Mouse (Mus musculus): Measurements from ENCODE around the gene Ssbp1. TPM values are rescaled to one million over a fixed set of nuclear protein-coding genes. Genes with fewer than 3 reads are reported as not detected.

Gene Ssbp1
- 55.2 and 61.3 TPM in 2 replicates for polyA plus RNA-seq (2012; rRNA removed)

GRCm38 (mm10) chr6:40470916-40471719 is at the start of gene Ssbp1:
Ssbp1 (plus strand) TSS chr6:40471352.
- DNase-seq (ENCODE audit: extremely low spot score in 1 of 2, low spot score in 1 of 2) = peak; percentile 82 to 95

GRCm38 (mm10) chr6:40423013-40423412 is 48.1 kb upstream of the Ssbp1 start:
- DNase-seq (ENCODE audit: extremely low spot score in 1 of 2, low spot score in 1 of 2) = no peak

GRCm38 (mm10) chr6:40423774-40424173 is 47.4 kb upstream of the Ssbp1 start:
- DNase-seq (ENCODE audit: extremely low spot score in 1 of 2, low spot score in 1 of 2) = peak in 1 of 2 experiments; percentile 73

- no peak for DNase-seq (ENCODE audit: extremely low spot score in 1 of 2, low spot score in 1 of 2)
Observed at GRCm38 (mm10) chr6:40427441-40427840, 43.7 kb upstream of the Ssbp1 start.

- DNase-seq (ENCODE audit: extremely low spot score in 1 of 2, low spot score in 1 of 2) = no peak
Observed at GRCm38 (mm10) chr6:40428696-40429095, 42.5 kb upstream of the Ssbp1 start.

- DNase-seq (ENCODE audit: extremely low spot score in 1 of 2, low spot score in 1 of 2) = no peak
Observed at GRCm38 (mm10) chr6:40429521-40429931, 41.6 kb upstream of the Ssbp1 start.

GRCm38 (mm10) chr6:40430251-40430650 is 40.9 kb upstream of the Ssbp1 start:
- no peak for DNase-seq (ENCODE audit: extremely low spot score in 1 of 2, low spot score in 1 of 2)

- DNase-seq (ENCODE audit: extremely low spot score in 1 of 2, low spot score in 1 of 2) = peak in 1 of 2 experiments; percentile 65
Observed at GRCm38 (mm10) chr6:40430878-40431277, 40.3 kb upstream of the Ssbp1 start.

GRCm38 (mm10) chr6:40431356-40431755 is 39.8 kb upstream of the Ssbp1 start:
- DNase-seq (ENCODE audit: extremely low spot score in 1 of 2, low spot score in 1 of 2) = no peak

- DNase-seq (ENCODE audit: extremely low spot score in 1 of 2, low spot score in 1 of 2) = no peak
Observed at GRCm38 (mm10) chr6:40431812-40432211, 39.3 kb upstream of the Ssbp1 start.

- DNase-seq (ENCODE audit: extremely low spot score in 1 of 2, low spot score in 1 of 2) = peak; percentile 70 to 77
Observed at GRCm38 (mm10) chr6:40432346-40433275, 38.5 kb upstream of the Ssbp1 start.

- DNase-seq (ENCODE audit: extremely low spot score in 1 of 2, low spot score in 1 of 2) = no peak
Observed at GRCm38 (mm10) chr6:40434697-40435096, 36.5 kb upstream of the Ssbp1 start.

GRCm38 (mm10) chr6:40435151-40436046 is 35.8 kb upstream of the Ssbp1 start:
- peak; percentile 60 to 87 for DNase-seq (ENCODE audit: extremely low spot score in 1 of 2, low spot score in 1 of 2)

GRCm38 (mm10) chr6:40436047-40436483 is 35.1 kb upstream of the Ssbp1 start, which contains the start of gene E330009J07Rik:
E330009J07Rik (minus strand) TSS chr6:40436135.
- DNase-seq (ENCODE audit: extremely low spot score in 1 of 2, low spot score in 1 of 2) = peak; percentile 57 to 80

- no peak for DNase-seq (ENCODE audit: extremely low spot score in 1 of 2, low spot score in 1 of 2)
Observed at GRCm38 (mm10) chr6:40438936-40439335, 32.2 kb upstream of the Ssbp1 start, which contains the start of gene Wee2. Wee2 (plus strand) TSS chr6:40439088.

- DNase-seq (ENCODE audit: extremely low spot score in 1 of 2, low spot score in 1 of 2) = no peak
Observed at GRCm38 (mm10) chr6:40439731-40440130, 31.4 kb upstream of the Ssbp1 start.

- no peak for DNase-seq (ENCODE audit: extremely low spot score in 1 of 2, low spot score in 1 of 2)
Observed at GRCm38 (mm10) chr6:40441276-40441675, 29.9 kb upstream of the Ssbp1 start.

- DNase-seq (ENCODE audit: extremely low spot score in 1 of 2, low spot score in 1 of 2) = no peak
Observed at GRCm38 (mm10) chr6:40441755-40442154, 29.4 kb upstream of the Ssbp1 start.

- DNase-seq (ENCODE audit: extremely low spot score in 1 of 2, low spot score in 1 of 2) = no peak
Observed at GRCm38 (mm10) chr6:40443281-40443928, 27.7 kb upstream of the Ssbp1 start.

- no peak for DNase-seq (ENCODE audit: extremely low spot score in 1 of 2, low spot score in 1 of 2)
Observed at GRCm38 (mm10) chr6:40448626-40449025, 22.5 kb upstream of the Ssbp1 start.
